Mouse (Mus musculus): ENCODE measurements around the gene Rbm28.

DNA sequence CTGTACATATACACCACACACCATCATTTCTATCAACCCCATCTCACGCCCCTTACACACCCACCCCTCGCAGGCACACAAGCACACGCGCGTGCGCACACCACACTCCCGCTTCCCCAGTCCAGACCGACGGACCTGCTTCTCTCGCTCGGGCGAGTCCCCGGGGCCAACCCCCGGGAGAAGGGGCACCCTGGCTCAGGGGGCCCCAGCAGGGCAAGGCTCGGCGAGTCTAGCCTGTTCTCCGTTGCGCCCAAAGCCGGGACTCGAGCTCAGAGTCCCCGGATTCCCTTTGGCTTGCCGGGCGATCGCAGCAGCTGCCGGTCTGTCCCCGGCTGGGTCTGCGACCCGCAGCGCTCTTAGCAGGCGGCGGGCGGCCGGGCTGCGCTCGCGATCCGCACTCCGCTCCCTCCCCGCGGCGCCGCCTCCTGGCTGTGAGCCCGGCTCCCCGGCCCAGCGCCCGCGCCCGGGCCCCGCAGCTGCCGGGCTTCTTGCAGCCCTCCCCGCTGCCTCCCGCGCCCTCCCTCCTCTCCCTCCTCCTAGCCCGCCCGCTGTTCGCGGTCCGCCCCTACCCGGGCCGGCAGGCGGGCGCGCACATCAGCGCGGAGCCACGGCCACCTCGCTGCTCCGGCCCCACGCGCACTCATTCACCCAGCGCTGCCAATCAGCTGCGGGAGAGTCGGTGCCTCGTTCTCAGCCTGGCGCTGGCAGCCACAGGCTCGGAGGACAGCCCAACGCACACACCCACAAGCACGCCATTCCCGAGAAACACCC is 14.3 kb upstream of the Rbm28 start, which contains the start of gene Prrt4:
- TF ChIP-seq POLR2A (IDR thresholded peaks at IDR 0.05; ENCODE audit: extremely low read depth, insufficient read depth, low read length) (no peak), CTCF (IDR thresholded peaks at IDR 0.05; ENCODE audit: low read depth, low read length) (no peak)
